Comparison of ENCODE assay signal across 9 mouse cellular contexts in genomic region chr17:3509841-3510240, GRCm38 (mm10). TPM values are rescaled to one million over a fixed set of nuclear protein-coding genes. Genes with fewer than 3 reads are reported as not detected.
DNase-seq lines count a peak whose midpoint lies in the region; ATAC-seq and TF ChIP-seq lines count a peak whose summit lies in the region.
"Had no signal": no experiment of that assay in that cellular context is flagged by ENCODE, and none has a peak within 500 bp of the region (broad histone marks: within the 10 kb centered on the region; RNA-seq: fewer than 3 reads in every experiment).

No protein-coding gene starts in this region.

- CTCF ChIA-PET in Patski (lab: Charles Lee) = interaction anchor here (0.7 to 5.3 kb wide), 28 partner anchors 9 to 285 kb away, joined by 3 to 86 read pairs (median 6); no protein-coding TSS in a partner anchor

- H3K9me3 ChIP-seq in forebrain, embryonic 12.5 days = no peaks in the 10 kb centered on the region
- H3K9me3 ChIP-seq: heart, embryonic 15.5 days had no signal

- H3K27ac ChIP-seq in forebrain, embryonic 12.5 days = no peak overlapping the region
- H3K27ac ChIP-seq: heart, embryonic 15.5 days had no signal

- no peak overlapping the region for H3K9ac ChIP-seq in forebrain, embryonic 12.5 days
- H3K9ac ChIP-seq: heart, embryonic 15.5 days had no signal

- no peaks in the 10 kb centered on the region for H3K27me3 ChIP-seq in Patski
- no peaks in the 10 kb centered on the region for H3K27me3 ChIP-seq in forebrain, embryonic 12.5 days
- H3K27me3 ChIP-seq: heart, embryonic 15.5 days had no signal

- no peak overlapping the region for H3K4me2 ChIP-seq in forebrain, embryonic 12.5 days
- H3K4me2 ChIP-seq: heart, embryonic 15.5 days had no signal

- in situ Hi-C loops in Patski (cut with MboI; ENCODE audit: low pct_unique_long_range_greater_than_20kb) = no loop called here

- no peak for DNase-seq in Patski (ENCODE audit: low read depth, low spot score)
- DNase-seq in c-Kit-positive CD71-positive TER-119-positive erythroid progenitor cells, embryonic 14.5 days (ENCODE audit: low spot score) = peak; percentile 37
- DNase-seq in hindlimb bud, embryonic 11.5 days (ENCODE audit: extremely low spot score, low read depth, low spot score) = peak; percentile 31
- DNase-seq in layer of hippocampus, postnatal 36 days = peak; percentile 48 to 59
- peak; percentile 66 for DNase-seq in right cerebral cortex, adult 18-20 months
- peak; percentile 28 for DNase-seq in yolk sac, embryonic 10.5 days (ENCODE audit: low spot score)

- POLR2A ChIA-PET in Patski (lab: Charles Lee) = no interaction called here

- no peak for ATAC-seq in Patski
- peak; percentile 69; the same call in 1 of the 2 replicates for ATAC-seq in forebrain, embryonic 12.5 days (ENCODE audit: low FRiP score)
- peak; percentile 97 for ATAC-seq in megakaryocyte, adult 5-6 weeks (ENCODE audit: poor library complexity, severe bottlenecking)

- 28% methylated on average over 1 of the region's 1 CpGs for WGBS in forebrain, embryonic 12.5 days

- no peaks in the 10 kb centered on the region for H3K4me1 ChIP-seq in forebrain, embryonic 12.5 days
- H3K4me1 ChIP-seq: heart, embryonic 15.5 days had no signal

- peak; percentile 95 for TF ChIP-seq CTCF in Patski (IDR thresholded peaks at IDR 0.05)

- H3K36me3 ChIP-seq in forebrain, embryonic 12.5 days (replicated peaks) = no peaks in the 10 kb centered on the region
- H3K36me3 ChIP-seq: heart, embryonic 15.5 days had no signal

- H3K4me3 ChIP-seq in forebrain, embryonic 12.5 days (replicated peaks) = no peak overlapping the region
- H3K4me3 ChIP-seq: heart, embryonic 15.5 days had no signal

RNA-seq across cellular contexts. Expression of gene Cldn20, which starts 22.5 kb away (rescaled TPM):
- polyA plus RNA-seq in Patski (2021) = 0.58 TPM
- 0.32 TPM in 1 of 2 replicates, not detected in the other for polyA plus RNA-seq in forebrain, embryonic 12.5 days (2016; fragmentation: Nextera tagmentation; extraction: Ambion mirVana)
- under 1 TPM in 1 of 2 experiments, not detected in 1; 0.77 TPM for total RNA-seq in layer of hippocampus, postnatal 36 days (2021)
- 0.54 and 2.0 TPM in 2 replicates for total RNA-seq in megakaryocyte, adult 5-6 weeks (2015)
- total RNA-seq in megakaryocyte, adult 5-6 weeks (2017) = 1.3 TPM in 1 of 2 replicates, not detected in the other

RNA-seq across cellular contexts. Expression of gene Tfb1m, which starts 47.7 kb away (rescaled TPM):
- 12.8 TPM for polyA plus RNA-seq in Patski (2021)
- 17.4 and 18.4 TPM in 2 replicates for polyA plus RNA-seq in forebrain, embryonic 12.5 days (2016; fragmentation: Nextera tagmentation; extraction: Ambion mirVana)
- total RNA-seq in layer of hippocampus, postnatal 36 days (2021) = 1 to 10 TPM; 5.9 TPM
- 14.6 and 14.8 TPM in 2 replicates for total RNA-seq in megakaryocyte, adult 5-6 weeks (2015)
- total RNA-seq in megakaryocyte, adult 5-6 weeks (2017) = 8.5 and 9.8 TPM in 2 replicates
